Mouse (Mus musculus): Measurements from ENCODE around the gene Pitx1.

- TF ChIP-seq GATA1 (IDR thresholded peaks at IDR 0.05; ENCODE audit: low read length): no peak
- TF ChIP-seq TAL1 (IDR thresholded peaks at IDR 0.05; ENCODE audit: low read length): no peak
These were observed 60.9 kb downstream of the Pitx1 start for GRCm38 (mm10) chr13:55775056-55775455.
